Mouse (Mus musculus) kidney, adult 8-10 months (tissue): Measurements from ENCODE around the gene Tbxas1.

Experiments
- DNase-seq, 2 experiments: peaks; one replicate each; pipeline ENCODE4 v3.0.0; 2022

Gene Tbxas1

DNA sequence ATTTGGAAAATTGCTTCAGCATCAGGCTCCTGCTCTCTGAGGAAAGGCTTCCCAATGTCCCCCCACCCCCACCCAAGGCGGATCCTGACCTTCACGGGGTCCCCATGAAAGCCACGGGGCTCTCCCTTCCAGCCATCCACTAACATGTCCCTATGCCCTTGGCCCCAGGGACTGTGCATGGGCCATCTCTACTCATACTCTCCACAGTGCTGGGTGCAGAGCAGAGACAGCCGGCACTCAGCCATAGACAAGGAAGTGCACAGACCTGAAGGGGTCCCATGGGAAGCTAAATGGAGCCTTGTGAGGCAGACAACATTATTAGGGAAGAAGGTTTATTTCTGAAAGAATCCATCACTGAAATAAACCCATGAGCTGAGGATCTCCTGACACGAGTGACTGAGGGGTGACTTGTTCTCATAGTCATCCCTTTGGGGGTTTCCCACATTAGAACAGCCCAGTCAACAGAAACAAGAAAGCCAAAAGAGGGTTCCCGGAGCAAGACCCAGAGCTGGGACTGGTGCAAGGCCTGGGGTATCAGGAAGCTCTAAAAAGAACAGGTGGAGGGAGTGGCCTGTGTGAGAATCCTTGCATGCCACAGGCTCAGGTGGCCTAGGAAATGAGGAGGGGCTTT lies 179.8 kb downstream of the Tbxas1 start:
- no peak for DNase-seq

DNA sequence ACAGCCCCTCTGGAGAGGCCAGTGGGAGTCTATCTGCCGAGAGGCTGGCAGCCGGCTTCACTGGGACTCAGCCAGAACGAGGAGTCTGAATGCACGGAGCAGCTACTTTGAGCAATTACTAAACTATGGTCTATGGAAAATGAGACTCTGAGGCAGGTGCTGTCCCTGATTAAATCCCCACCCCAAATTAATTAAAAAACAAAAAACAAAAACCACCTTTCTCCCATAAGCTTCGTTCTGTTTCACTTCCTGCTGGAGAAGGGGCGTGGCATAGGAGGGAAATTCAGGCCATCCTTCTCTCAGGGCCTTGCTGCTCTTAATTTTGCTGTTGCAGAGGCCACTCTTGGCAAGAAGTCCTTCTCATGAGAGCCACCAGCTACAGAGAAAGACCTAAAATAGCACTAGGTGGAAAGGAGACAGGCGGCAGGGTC lies 180.6 kb downstream of the Tbxas1 start:
- no peak for DNase-seq

DNA sequence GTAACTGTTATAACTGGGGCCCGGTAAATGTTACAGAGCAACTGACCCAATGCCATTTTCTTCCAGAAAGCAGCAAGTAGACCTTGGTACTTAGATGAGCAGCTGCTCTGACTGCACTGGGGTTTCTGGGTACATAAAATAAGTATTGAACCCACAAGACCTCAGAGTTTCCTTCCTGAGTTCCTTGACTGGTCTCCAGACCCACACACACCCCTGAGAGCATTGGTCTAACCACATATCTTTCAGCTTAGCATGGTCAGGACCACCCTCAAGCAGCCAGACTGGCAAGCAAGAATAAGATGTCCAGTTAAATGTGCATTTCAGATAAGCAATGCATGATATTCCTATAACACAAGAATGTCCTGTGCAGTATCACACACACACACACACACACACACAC lies 182.0 kb downstream of the Tbxas1 start:
- no peak for DNase-seq

DNA sequence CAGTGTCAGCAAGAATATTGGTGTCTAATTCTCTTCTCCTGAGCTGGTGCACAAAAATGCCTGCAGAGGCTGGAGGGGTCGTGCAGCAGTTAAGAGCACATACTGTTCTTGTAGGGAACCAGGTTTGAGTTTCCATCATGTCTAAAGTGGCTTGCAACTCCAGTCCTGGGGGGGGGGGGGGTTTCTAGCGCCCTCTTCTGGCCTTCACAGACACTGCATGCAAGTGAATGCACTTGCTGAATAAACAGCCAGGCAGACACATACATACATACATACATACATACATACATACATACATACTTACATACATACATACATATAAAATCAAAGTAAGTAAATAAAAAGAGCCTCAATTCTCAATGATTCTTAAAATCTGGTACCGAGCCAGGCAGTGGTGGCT lies 183.2 kb downstream of the Tbxas1 start:
- DNase-seq = no peak

DNA sequence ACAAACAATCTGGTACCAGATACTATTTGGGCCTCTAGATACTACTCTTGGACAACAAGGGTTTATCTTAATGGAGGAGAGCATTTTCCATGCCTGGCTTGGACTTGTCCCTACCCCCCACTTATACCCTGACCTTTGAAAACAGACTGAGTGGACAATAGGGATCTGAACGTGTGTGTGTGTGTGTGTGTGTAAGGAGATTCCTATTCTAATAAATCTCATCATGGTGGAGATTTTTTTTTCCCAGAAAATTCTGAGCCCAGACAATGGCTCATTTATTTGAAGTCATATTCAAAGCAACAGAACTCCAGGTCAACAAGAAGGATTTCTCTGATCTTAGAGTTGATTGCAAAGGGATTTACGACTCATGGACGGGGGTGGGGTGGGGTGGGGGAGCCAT lies 183.7 kb downstream of the Tbxas1 start:
- DNase-seq = peak in 1 of 2 experiments; percentile 51

DNA sequence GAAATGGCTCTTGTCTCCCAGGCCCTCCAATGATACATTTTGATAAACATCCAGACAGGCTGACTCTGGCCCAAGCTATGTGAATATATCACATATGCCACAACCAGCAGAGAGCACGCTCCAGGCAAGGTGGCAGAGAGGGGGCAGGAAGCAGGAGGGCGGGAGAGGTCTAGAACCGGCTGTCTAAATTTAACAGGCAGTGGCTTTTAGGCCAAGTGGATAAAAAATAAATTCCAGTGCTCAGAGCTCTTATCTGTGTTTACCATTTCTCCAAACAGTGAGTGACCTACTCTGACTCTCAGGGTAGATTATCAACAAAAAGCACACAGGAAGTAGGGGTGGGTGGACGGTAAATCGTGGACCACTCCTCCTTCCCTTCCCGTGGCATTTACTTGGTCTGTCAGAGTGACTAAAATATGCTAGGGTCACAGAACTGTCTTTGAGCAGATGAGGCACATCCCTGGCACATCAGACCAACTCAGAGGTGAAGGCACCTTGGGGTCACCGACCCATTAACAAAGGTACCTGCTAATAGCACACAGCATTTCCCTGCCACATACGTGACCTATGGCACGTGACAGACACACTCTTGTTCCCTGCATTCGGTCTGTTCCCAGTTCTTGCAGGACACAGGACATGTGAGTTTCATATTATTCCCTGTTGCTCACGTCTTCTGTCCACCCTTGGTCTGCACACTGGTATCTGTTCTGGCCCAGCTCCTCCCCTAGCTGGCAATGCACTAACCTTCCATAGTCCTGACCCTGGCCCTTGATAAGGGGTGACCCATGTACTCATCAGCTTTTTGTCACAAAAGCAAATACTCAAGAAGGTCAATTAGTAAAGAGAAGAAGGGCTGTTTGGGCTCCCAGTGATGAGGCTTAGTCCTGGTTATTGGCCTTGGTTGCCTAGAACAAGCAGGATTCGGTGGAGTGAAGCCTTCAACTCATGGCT lies 184.6 kb downstream of the Tbxas1 start:
- DNase-seq = peak; percentile 57 to 81

DNA sequence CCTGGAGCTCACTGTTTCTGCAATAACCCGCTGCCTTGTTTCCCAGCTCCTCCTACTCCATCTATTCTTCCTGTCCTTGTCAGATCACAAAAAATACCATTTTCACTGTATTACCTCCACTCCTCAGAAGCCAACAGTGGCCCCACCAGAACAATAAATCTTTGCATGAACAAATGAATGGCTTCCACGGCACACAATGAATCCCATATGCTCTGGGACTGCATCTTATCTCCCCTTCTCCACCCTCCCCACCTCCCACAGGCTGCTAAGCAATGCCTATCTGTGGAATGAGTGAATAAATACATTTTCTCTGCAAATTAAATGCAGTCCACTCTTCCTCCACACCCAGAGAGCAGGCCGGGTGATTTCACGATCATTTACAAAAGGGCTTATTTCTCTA lies 186.0 kb downstream of the Tbxas1 start:
- no peak for DNase-seq

DNA sequence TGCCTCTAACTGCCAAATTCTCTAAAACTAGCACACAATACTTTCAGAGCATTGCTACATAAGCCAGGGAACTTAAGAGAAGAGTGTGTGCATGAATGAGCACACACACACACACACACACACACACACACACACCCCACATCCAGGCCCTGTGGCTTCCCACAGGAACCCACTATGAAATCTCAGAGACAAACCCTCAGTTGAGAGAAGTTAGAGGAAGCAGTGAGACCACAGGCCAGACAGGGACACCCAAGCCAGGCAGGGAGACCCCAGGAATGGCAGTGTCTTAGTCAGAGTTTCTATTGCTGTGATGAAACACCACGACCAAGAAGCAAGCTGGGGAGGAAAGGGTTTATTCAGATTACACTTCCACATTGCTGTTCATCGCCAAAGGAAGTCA lies 188.3 kb downstream of the Tbxas1 start:
- DNase-seq = no peak

DNA sequence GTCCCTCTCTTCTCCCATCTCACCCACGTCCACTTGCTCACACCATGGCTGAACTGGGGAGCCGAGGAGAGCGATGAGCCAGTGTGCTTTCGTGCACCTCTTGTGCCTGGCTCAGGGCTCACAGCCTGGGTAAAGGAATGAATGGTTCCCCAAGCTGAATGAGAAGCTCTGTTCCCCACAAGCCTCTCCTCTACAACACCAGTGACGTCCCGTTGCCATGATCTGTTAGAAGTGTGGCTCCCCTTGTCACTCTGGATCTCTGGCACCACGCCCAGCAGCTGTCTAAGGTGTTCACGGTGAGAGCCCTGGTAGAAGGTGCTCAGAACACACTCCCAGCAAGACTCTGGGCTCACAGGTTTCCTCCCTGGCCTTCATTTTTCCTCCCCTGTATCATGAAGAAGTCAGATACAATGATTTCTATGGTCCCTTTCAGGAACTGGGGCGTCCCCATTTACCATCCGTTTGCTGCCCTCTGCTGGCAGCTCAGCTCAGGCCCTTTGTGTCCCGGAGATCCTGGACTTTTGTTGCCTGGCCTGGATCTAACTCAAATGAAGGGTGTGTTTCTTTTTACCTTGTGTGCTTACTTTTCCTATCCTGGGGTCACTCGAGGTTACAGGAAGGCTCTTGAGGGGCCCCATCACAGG lies 191.9 kb downstream of the Tbxas1 start:
- DNase-seq = peak; percentile 65 to 85

DNA sequence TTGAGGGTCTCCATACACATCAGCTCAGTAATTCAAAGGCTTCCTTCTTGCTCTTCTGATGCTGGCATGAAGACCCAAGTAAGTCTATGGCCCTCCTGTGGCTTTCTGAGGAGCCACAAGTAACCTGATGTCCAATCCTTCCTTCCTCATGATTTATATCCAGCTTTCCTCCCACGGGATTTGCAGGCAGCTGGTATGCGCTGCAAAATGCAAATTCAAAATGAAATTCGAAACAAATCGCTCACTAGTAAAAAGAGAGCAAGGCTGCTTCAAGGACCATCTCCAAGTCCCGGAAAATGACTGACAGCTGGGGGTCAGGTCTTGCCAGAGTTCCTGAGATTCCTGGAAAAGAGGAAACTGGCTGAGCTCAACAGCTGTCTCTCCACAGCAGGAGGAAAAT lies 197.5 kb downstream of the Tbxas1 start:
- DNase-seq = peak in 1 of 2 experiments; percentile 41

DNA sequence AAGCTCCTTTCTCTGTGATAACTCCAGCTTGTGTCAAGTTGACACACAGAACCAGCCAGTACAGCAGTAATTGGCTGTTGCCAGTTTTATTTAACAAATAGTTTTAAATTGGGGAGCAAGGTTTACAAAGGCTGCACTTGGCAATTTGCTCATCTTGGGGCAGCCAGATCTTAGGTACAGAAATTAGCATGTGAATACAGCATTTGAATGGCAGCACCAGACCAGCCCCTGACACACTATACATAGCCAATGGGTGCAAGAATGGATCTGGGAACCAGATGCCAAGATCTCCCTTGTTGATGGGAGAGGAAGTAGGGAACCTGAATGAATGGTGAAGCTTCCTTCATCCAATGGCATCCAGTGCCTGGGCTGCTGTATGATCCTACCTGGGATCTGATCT lies 199.0 kb downstream of the Tbxas1 start:
- DNase-seq = no peak

DNA sequence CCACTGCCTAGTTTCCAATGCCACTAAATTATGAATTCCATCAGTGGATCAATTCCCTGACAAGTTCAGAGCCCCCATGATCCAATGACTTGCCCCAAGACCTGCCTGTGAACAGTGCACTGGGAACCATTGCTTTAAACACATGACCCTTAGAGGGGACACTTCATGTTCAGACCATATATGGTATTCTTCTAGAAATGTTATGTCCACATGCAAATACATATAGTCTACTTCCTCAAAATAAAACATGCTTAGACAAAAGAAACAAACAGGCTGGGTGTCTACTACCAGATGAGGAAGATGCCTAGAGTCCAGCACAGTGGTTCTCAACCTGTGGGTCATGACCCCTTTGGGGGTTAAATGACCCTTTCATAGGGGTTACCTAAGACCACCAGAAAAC lies 201.3 kb downstream of the Tbxas1 start:
- DNase-seq = no peak

DNA sequence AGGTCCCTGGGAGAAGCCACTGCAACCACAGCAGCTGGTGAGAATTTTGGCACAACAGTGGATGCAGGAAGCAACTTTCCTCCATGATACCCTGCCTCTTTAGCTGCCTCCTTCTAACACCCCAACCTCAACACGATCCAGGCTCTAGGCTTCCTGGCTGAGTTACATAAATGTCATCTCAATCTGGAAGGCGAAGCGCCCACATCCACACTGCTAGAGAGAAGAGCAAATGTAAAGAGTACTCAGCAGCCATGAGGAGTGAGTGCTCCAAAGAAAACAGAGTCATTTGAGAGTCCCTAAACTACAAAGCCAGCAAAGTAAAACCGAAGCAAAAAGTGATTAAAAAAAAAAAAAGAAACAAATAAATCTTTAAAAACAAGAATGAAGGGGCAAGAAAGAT lies 229.4 kb downstream of the Tbxas1 start:
- no peak for DNase-seq

DNA sequence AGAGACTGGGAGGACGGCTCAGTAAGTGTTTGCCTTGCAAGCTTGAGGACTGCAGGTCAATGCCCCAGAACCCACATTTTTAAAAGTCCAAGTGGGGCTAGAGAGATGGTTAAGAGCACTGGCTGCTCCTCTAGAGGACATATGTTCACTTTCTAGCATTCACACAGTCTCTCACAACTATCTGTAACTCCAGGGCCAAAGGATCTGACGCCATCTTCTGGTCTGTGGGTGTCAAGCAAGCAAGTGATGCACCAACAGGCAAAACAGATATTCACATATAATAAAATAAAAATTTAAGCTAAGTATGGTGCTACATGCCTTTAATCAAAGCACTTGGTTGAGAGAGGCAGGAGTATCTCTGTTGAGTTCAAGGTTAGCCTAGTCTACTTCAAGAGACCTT lies 231.6 kb downstream of the Tbxas1 start:
- DNase-seq = no peak

DNA sequence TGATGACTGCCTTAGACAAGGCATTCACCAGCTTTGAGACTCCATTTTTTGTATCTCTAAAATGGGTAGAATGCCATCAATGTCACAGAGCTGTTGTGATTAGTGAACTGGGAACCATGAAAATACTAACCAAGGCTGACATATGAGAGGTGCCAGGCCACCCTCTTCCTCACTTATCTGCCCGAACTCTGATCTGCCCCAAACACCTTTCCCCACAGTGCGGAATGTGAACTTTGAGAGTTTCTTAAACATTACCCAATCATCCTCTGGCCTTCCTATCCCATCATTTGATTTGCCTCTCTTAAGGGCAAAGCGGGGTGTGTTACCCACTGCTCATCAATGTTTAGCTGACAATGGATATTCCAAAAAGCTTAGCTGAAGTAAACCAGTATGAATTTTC lies 237.5 kb downstream of the Tbxas1 start:
- DNase-seq = no peak

DNA sequence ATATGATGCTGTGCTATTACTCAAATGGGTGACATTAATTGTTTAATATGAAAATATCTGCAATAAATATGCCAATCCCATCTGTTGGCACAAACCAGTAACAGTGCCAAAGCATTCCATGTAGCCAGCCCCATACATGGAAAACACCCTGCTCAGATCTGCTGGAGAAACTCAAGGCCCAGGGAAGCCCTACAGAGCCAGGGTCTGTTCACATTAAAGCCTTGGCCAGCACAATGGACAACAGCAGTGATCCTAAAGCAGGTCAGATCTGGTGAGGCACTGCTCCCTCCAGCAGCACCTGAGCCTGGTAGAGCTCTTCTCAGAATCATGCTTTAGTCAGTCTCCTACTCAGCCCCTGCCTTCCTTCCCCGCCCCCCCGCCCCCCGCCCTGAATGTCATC lies 237.9 kb downstream of the Tbxas1 start:
- DNase-seq = no peak

DNA sequence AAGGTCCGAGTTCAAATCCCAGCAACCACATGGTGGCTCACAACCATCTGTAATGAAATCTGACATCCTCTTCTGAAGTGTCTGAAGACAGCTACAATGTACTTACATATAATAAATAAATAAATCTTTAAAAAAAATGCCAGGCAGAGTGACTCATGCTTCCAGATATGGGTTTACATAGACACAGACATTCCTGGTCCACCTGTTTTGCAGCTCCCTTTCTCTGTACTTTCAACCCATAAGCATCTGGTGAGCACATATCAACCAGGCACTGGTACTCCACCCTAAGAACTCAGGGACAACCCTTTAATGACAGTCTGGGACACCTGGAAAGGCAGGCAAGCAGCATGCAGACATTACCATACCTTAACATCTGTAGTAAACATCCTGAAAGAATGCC lies 240.2 kb downstream of the Tbxas1 start:
- no peak for DNase-seq

DNA sequence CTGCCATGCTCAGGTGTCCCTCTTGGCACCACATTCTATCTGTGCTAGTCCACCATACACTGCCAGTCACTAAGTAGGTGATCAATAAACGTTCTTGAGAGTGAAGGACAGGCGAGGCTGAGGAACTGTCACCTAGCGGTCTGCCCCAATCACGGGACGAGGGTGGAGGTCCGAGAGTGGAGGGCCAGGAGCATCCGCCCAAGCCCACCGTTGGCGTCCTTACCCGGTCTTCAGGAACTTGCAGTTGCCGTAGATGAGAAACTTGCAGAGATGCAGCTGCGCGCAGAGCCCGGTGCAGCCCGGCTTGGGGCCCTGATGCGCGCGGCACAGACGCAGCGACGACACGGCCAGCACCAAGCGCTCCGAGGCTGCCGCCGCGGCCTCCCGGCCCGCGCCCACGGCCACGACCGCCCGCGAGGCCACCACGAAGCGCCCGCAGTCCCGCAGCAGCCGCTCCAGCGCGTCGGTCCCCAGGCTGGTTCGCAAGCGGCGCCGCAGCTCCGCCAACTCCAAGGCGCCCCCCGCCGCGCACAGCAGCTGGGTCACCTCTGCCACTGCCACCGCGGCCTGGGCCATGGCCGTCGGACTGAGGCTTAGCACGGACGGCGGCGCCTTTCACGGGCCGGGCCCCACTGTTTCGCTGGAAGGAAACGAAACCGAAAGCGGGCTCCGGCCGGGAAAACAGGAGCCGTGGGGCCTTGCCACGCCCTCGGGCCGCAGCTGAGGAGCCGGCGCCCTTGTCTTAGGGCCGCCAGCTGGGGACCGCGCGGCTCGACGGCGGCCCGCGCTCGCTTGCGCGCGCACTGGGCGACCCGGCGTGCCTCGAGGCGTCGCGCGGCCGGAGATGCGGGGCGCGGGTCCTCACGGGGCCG lies 242.6 kb downstream of the Tbxas1 start, which contains the start of gene Parp12:
Gene Parp12, minus strand, starts transcription at position 766 of the 872 bp plus-strand sequence.
- DNase-seq = peak; percentile 76 to 81

DNA sequence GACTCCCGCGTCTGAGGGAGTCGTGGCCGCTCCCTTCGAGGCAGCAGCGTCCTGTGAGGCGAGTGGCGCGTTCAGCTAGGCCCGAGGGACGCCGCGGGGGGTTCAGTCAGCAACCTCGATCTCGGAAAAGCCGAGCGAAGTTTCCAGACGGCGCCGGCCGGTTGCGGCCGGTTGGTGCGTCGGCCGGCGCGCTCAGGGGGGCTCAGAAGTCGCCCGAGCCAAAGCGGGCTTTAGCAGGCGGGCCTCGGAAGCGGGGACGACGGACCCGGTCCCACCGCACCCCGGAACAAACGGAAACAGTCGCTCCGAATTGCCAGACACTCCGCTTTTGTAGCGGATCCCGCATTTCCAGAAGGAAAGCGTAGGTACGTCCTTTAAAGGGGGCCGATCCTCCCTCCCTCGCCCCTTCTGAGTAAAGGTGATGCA lies 243.3 kb downstream of the Tbxas1 start:
- DNase-seq = peak in 1 of 2 experiments; percentile 16

DNA sequence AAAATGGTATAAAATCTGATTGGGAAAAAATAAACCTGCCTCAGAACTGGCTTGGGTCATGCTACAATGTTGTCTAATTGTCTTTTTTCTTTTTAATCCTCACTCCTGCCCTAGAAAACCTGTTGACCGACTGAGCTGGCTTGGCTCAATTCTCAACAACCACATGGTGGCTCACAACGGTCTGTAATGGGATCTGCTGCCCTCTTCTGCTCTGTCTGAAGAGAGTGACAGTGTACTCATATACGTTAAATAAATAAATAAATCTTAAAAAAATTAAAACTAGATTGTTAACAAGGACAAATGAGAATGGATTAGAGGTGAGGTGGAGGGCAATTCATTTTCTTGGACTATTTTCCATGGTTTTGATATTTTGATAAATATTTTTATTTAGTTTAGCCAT lies 245.5 kb downstream of the Tbxas1 start:
- DNase-seq = no peak

DNA sequence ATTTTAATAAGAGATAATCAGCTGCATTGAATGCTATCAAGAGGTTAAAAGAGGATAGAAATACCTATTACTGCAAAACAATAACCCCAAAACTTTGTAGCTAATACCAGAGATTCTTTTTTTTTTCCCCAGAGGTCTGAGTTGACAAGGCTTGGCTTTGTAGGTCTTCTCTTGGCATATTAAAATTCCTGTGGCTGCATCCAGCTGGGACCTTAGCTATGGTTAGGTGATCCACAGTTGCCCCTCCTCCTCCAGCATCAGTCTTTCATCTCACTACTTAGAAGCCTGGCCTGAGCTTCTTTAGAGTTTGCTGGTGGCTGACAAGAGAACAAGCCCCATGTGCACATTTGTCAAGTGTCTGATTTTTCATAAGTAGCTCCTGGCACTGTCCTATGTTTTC lies 249.5 kb downstream of the Tbxas1 start:
- no peak for DNase-seq

DNA sequence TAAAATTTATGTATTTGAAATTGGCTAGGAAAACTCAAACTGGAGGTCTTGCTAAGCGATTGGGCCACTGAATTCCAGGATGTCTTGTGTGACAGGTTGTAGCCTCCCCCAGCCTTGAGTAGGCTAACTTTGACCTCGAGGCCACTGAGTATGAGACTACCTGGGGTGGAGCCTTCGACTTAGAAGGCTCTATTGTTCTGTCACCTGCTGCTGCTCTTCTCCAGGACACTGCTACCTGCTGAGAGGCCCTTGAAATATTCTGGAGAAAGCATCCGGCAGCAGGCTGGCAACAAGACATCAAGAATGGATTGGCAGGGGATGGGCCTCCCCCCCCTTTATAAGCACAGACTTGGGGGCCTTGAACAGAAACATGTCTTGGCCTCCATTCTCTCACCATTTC lies 256.3 kb downstream of the Tbxas1 start:
- DNase-seq = no peak

DNA sequence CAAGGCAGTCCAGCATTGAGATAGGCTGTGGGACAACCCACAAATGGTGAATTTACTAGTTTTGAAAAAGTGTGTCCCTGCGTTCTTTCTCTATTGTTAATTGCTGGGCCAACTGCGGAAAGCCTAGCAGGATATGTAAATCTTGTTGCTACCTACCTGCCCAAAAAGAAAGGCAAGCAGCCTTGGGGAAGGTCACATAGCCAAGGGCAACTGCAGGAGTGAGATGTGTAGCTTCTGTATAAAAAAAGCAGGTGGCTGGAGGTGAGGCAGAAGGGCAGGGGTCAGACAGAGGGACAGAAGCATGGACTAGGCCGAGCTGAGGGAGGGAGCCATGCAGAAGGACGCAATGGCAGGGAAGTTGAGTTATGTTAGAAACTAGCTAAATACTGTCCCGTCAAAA lies 257.4 kb downstream of the Tbxas1 start:
- DNase-seq = no peak
